Mouse (Mus musculus) testis, adult 2 months (tissue): ENCODE measurements around the gene Gsta1.

ENCODE experiments used
- CTCF ChIP-seq: fragments of 200-500 bp; IDR thresholded peaks from 2 replicates; pipeline ENCODE4 v1.5.1; 2012; ENCODE audit warnings: low read depth, mild to moderate bottlenecking, inconsistent platforms, low read length, moderate library complexity; ENCODE audit not compliant: control insufficient read depth, insufficient read depth, insufficient replicate concordance
- POLR2A ChIP-seq: fragments of 200-500 bp; IDR thresholded peaks from 2 replicates; pipeline ENCODE4 v1.6.1; 2012; ENCODE audit warnings: low read depth, mild to moderate bottlenecking, inconsistent platforms, low read length, moderate library complexity; ENCODE audit not compliant: control insufficient read depth

GRCm38 (mm10) chr9:78204194-78204593, 26.3 kb upstream of the Gsta1 start:
- TF ChIP-seq CTCF (no peak), POLR2A (no peak)
